Mouse (Mus musculus): ENCODE measurements at regions not wholly inside any gene's neighbourhood (a gene's known extent, or its start where the extent isn't known, plus 50 kb on each side); places are given as distances from the start of the nearest gene placed in this dataset.

DNA sequence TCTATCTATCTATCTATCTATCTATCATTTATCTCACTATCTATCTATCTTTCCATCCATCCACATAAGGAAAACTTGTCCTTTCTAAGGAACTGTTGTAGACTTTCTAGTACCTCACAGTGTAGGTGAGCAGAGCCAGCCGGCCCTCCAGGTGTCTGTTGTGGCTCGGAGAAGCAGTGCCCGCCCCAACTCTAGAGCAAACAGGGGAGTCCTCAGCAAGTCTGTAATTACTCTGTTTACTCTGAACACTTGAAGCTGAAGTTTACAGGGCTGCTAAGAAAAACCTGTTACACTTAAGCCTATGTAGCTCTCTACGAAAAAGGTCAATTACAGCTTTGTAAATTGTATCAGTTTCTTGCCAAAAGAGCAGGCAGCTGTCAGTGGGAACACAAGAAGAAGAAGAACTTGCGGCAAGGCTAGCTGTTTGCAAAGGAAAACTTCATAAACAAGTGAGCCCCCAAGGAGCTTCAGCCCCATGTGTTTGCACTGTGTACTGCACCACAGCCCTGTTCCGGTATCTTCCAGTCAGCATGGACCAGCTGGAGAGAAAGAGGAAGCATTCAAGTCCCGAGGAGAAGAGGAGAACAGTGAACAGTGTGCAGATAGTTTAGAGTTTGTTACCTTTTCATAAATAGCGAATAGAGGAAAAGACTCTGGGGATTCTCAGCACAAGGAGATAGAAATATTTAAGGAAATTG lies 122.2 kb upstream of the Marcks start:
- Histone ChIP-seq H3K79me2 (ENCODE audit: control insufficient read depth, insufficient read depth, low read length, poor library complexity) (no peaks in the 10 kb centered on the region), H3K36me3 (ENCODE audit: control insufficient read depth in 1 of 2, insufficient read depth in 2 of 2, low read length in 2 of 2) (no peaks in the 10 kb centered on the region), H3K9me3 (replicated peaks; ENCODE audit: insufficient read depth, low read length) (no peaks in the 10 kb centered on the region), H3K4me3 (ENCODE audit: control insufficient read depth in 1 of 2, insufficient read depth in 1 of 2, low read depth in 2 of 2, low read length in 2 of 2) (no peak overlapping the region), H3K27me3 (ENCODE audit: control insufficient read depth in 1 of 2, insufficient read depth in 2 of 2, low read length in 2 of 2) (no peaks in the 10 kb centered on the region), H3K9ac (ENCODE audit: control insufficient read depth, low read depth, low read length, poor library complexity, severe bottlenecking) (no peak overlapping the region), H3K4me1 (ENCODE audit: control insufficient read depth in 1 of 2, insufficient read depth in 2 of 2, low read length in 2 of 2) (no peaks in the 10 kb centered on the region), H3K27ac (ENCODE audit: control insufficient read depth, low read depth, low read length) (no peak overlapping the region)
- DNase-seq (ENCODE audit: low read depth, low spot score): peak; percentile 11
- TF ChIP-seq MAZ (IDR thresholded peaks at IDR 0.05; ENCODE audit: low read depth, low read length) (no peak), MEF2A (IDR thresholded peaks at IDR 0.05; ENCODE audit: extremely low read depth, insufficient replicate concordance, low read depth, low read length, poor library complexity, severe bottlenecking) (no peak), SIN3A (IDR thresholded peaks at IDR 0.05; ENCODE audit: low read length) (no peak), ZNF384 (IDR thresholded peaks at IDR 0.05; ENCODE audit: low read depth, low read length) (no peak)

DNA sequence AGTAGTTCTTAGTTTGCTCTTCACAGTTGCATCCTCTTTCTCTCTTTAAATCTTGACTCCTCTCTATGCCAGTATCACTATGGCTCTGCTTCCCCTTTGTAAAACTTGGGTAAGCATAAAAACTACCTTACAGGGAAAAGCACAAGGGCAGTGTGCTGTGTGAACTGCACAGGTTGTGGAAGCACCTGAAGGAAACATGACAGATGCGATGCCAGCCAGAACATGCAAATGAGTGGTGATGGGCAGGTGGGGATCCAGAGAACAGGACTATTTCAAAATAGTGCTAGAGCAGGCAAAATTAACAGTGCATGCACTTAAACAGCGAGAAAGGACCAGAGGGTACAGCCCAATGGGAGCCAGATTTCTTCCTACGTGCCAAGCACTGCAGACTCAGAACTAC lies 120.5 kb upstream of the Marcks start:
- Histone ChIP-seq H3K79me2 (ENCODE audit: control insufficient read depth, insufficient read depth, low read length, poor library complexity) (no peaks in the 10 kb centered on the region), H3K4me3 (ENCODE audit: control insufficient read depth in 1 of 2, insufficient read depth in 1 of 2, low read depth in 2 of 2, low read length in 2 of 2) (no peak overlapping the region), H3K27me3 (ENCODE audit: control insufficient read depth in 1 of 2, insufficient read depth in 2 of 2, low read length in 2 of 2) (no peaks in the 10 kb centered on the region), H3K9me3 (replicated peaks; ENCODE audit: insufficient read depth, low read length) (no peaks in the 10 kb centered on the region), H3K27ac (ENCODE audit: control insufficient read depth, low read depth, low read length) (no peak overlapping the region), H3K4me1 (ENCODE audit: control insufficient read depth in 1 of 2, insufficient read depth in 2 of 2, low read length in 2 of 2) (no peaks in the 10 kb centered on the region), H3K9ac (ENCODE audit: control insufficient read depth, low read depth, low read length, poor library complexity, severe bottlenecking) (no peak overlapping the region), H3K36me3 (ENCODE audit: control insufficient read depth in 1 of 2, insufficient read depth in 2 of 2, low read length in 2 of 2) (no peaks in the 10 kb centered on the region)
- no peak for TF ChIP-seq MEF2A (IDR thresholded peaks at IDR 0.05; ENCODE audit: extremely low read depth, insufficient replicate concordance, low read depth, low read length, poor library complexity, severe bottlenecking)
- no peak for TF ChIP-seq MAZ (IDR thresholded peaks at IDR 0.05; ENCODE audit: low read depth, low read length)
- TF ChIP-seq ZKSCAN1 (IDR thresholded peaks at IDR 0.05; ENCODE audit: low read depth, low read length): no peak
- TF ChIP-seq CHD2 (IDR thresholded peaks at IDR 0.05; ENCODE audit: low read length): no peak
- no peak for TF ChIP-seq TAL1 (IDR thresholded peaks at IDR 0.05; ENCODE audit: low read length)
- no peak for TF ChIP-seq ELF1 (IDR thresholded peaks at IDR 0.05; ENCODE audit: low read depth, low read length)
- TF ChIP-seq EP300 (IDR thresholded peaks at IDR 0.05; ENCODE audit: low read depth in 1 of 2, low read length in 2 of 2): no peak
- TF ChIP-seq POLR2AphosphoS2 (IDR thresholded peaks at IDR 0.05; ENCODE audit: low read length): no peak
- no peak for TF ChIP-seq MAFK (IDR thresholded peaks at IDR 0.05; ENCODE audit: borderline replicate concordance, low read depth, low read length)
- TF ChIP-seq E2F4 (IDR thresholded peaks at IDR 0.05; ENCODE audit: borderline replicate concordance, low read depth, low read length): no peak
- DNase-seq (ENCODE audit: low read depth, low spot score): no peak

- TF ChIP-seq SIN3A (IDR thresholded peaks at IDR 0.05; ENCODE audit: low read length) (no peak), ETS1 (IDR thresholded peaks at IDR 0.05; ENCODE audit: low read depth, low read length) (no peak), E2F4 (IDR thresholded peaks at IDR 0.05; ENCODE audit: borderline replicate concordance, low read depth, low read length) (no peak), MXI1 (IDR thresholded peaks at IDR 0.05; ENCODE audit: low read depth, low read length) (no peak)
- Histone ChIP-seq H3K36me3 (ENCODE audit: control insufficient read depth in 1 of 2, insufficient read depth in 2 of 2, low read length in 2 of 2) (no peaks in the 10 kb centered on the region), H3K4me1 (ENCODE audit: control insufficient read depth in 1 of 2, insufficient read depth in 2 of 2, low read length in 2 of 2) (no peaks in the 10 kb centered on the region), H3K27me3 (ENCODE audit: control insufficient read depth in 1 of 2, insufficient read depth in 2 of 2, low read length in 2 of 2) (no peaks in the 10 kb centered on the region), H3K4me3 (ENCODE audit: control insufficient read depth in 1 of 2, insufficient read depth in 1 of 2, low read depth in 2 of 2, low read length in 2 of 2) (no peak overlapping the region), H3K9ac (ENCODE audit: control insufficient read depth, low read depth, low read length, poor library complexity, severe bottlenecking) (no peak overlapping the region), H3K9me3 (replicated peaks; ENCODE audit: insufficient read depth, low read length) (no peaks in the 10 kb centered on the region), H3K79me2 (ENCODE audit: control insufficient read depth, insufficient read depth, low read length, poor library complexity) (no peaks in the 10 kb centered on the region), H3K27ac (ENCODE audit: control insufficient read depth, low read depth, low read length) (no peak overlapping the region)
- DNase-seq (ENCODE audit: low read depth, low spot score): no peak
These were observed 118.8 kb upstream of the Marcks start for GRCm38 (mm10) chr10:37257544-37257943.
